Mouse (Mus musculus) erythroblast, embryonic 14.5 days (primary cell): ENCODE data around the gene Txk.

Experiments
- GATA1 ChIP-seq: IDR thresholded peaks from 2 replicates; pipeline ENCODE4 v1.6.1; 2012; ENCODE audit warnings: low read length, inconsistent platforms, mixed read lengths
- TAL1 ChIP-seq: IDR thresholded peaks from 3 replicates; pipeline ENCODE4 v1.6.1; 2012; ENCODE audit warnings: low read length, inconsistent platforms, mixed read lengths

- TF ChIP-seq GATA1 (no peak), TAL1 (no peak)
These were observed 87.3 kb downstream of the Txk start for GRCm38 (mm10) chr5:72665281-72665680.
